ENCODE assay signal across 10 mouse cellular contexts in the genomic region with DNA sequence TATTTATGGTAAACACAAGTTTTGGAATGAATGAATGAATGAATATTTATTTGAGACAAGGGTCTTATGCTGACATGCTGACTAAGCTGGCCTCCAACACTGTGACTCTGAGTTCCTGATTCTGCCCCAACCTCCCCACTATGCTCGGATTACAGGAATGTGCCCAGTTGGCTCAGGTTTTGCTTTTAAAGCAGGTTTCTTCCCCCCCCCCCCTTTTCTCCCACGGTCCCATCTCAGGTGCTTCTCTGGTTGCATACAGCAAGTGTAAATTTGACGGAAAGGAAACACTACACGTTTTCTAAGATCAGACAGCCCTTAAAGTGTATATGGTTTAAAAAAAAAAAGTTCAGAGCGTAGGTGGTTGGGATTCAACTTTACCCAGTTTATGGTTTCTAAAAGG. TPM values are rescaled to one million over a fixed set of nuclear protein-coding genes. Genes with fewer than 3 reads are reported as not detected.
DNase-seq lines count a peak whose midpoint lies in the region; ATAC-seq and TF ChIP-seq lines count a peak whose summit lies in the region.
"Had no signal": no experiment of that assay in that cellular context is flagged by ENCODE, and none has a peak within 500 bp of the region (broad histone marks: within the 10 kb centered on the region; RNA-seq: fewer than 3 reads in every experiment).

A gene (plus strand): TSS at position 301 of the 400 bp plus-strand sequence.

- no peaks in the 10 kb centered on the region for H3K36me3 ChIP-seq in neural tube, embryonic 11.5 days (ENCODE audit: control insufficient read depth, insufficient read depth, low read length)
- no peaks in the 10 kb centered on the region for H3K36me3 ChIP-seq in liver, embryonic 12.5 days
- no peaks in the 10 kb centered on the region for H3K36me3 ChIP-seq in stomach, postnatal 0 days (ENCODE audit: control insufficient read depth, insufficient read depth, low read length)

- peak within 1 kb of the TSS; percentile 34 for H3K4me2 ChIP-seq in neural tube, embryonic 11.5 days (ENCODE audit: low read depth)
- H3K4me2 ChIP-seq in liver, embryonic 12.5 days, result peak within 1 kb of the TSS; percentile 66
- H3K4me2 ChIP-seq in stomach, postnatal 0 days (replicated peaks; ENCODE audit: low read depth), result peak within 1 kb of the TSS; percentile 52

- no peak within 1 kb of the TSS for H3K27ac ChIP-seq in neural tube, embryonic 11.5 days (ENCODE audit: low read depth, low read length)
- H3K27ac ChIP-seq in liver, embryonic 12.5 days, result no peak within 1 kb of the TSS
- no peak within 1 kb of the TSS for H3K27ac ChIP-seq in stomach, postnatal 0 days (replicated peaks)

- H3K4me3 ChIP-seq in neural tube, embryonic 11.5 days (ENCODE audit: low read depth, low read length), result peak within 1 kb of the TSS; percentile 15; the same call in 1 of the 2 replicates
- H3K4me3 ChIP-seq in liver, embryonic 12.5 days, result peak within 1 kb of the TSS; percentile 33
- peak within 1 kb of the TSS; percentile 25; the same call in 1 of the 2 replicates for H3K4me3 ChIP-seq in stomach, postnatal 0 days (ENCODE audit: low read depth, low read length)

- H3K27me3 ChIP-seq in neural tube, embryonic 11.5 days (ENCODE audit: control insufficient read depth, insufficient read depth, low read length), result no peaks in the 10 kb centered on the region
- H3K27me3 ChIP-seq in liver, embryonic 12.5 days (replicated peaks), result peaks cover 22% of the 10 kb centered on the region
- no peaks in the 10 kb centered on the region for H3K27me3 ChIP-seq in stomach, postnatal 0 days (ENCODE audit: control insufficient read depth, insufficient read depth, low read length)

- no peaks in the 10 kb centered on the region for H3K9me3 ChIP-seq in neural tube, embryonic 11.5 days (ENCODE audit: control insufficient read depth, low read length)
- no peaks in the 10 kb centered on the region for H3K9me3 ChIP-seq in liver, embryonic 12.5 days (replicated peaks)
- no peaks in the 10 kb centered on the region for H3K9me3 ChIP-seq in stomach, postnatal 0 days (ENCODE audit: control insufficient read depth, low read length)

- no peak for TF ChIP-seq CTCF in stomach, postnatal 0 days (IDR thresholded peaks at IDR 0.05; ENCODE audit: low read depth)

- TF ChIP-seq EP300 in stomach, postnatal 0 days (optimal IDR thresholded peaks at IDR 0.05), result no peak

- no peak for ATAC-seq in neural tube, embryonic 11.5 days (ENCODE audit: insufficient read depth, low FRiP score, low TSS enrichment)
- ATAC-seq in liver, embryonic 12.5 days, result no peak
- ATAC-seq in stomach, postnatal 0 days (ENCODE audit: low FRiP score, low TSS enrichment), result no peak
- ATAC-seq: activated CD4-positive, CD25-positive, alpha-beta regulatory T cell, adult 4 months had no signal

- no peak within 1 kb of the TSS for H3K9ac ChIP-seq in neural tube, embryonic 11.5 days (ENCODE audit: low read length)
- no peak within 1 kb of the TSS for H3K9ac ChIP-seq in liver, embryonic 12.5 days
- H3K9ac ChIP-seq in stomach, postnatal 0 days (ENCODE audit: low read length), result no peak within 1 kb of the TSS; the same call in 1 of the 2 replicates

- DNase-seq in heart, adult 11 months, result peak; percentile 61
- no peak for DNase-seq in heart, adult 8-10 months (ENCODE audit: low spot score)
- no peak for DNase-seq in neural tube, embryonic 11.5 days (ENCODE audit: low spot score)
- no peak for DNase-seq in neural tube, embryonic 10.5 days (ENCODE audit: extremely low spot score, low spot score)
- DNase-seq in stomach, postnatal 0 days (ENCODE audit: low spot score), result no peak
- no peak for DNase-seq in ovary, adult 18-20 months (ENCODE audit: low spot score)
- DNase-seq in adrenal gland, adult 8-10 months, result no peak
- DNase-seq: right cerebral cortex, adult 18-20 months had no signal

- WGBS in neural tube, embryonic 11.5 days, result 86% methylated on average over 5 of the region's 5 CpGs
- 73% methylated on average over 5 of the region's 5 CpGs for WGBS in liver, embryonic 12.5 days (ENCODE audit: insufficient replicate concordance)
- WGBS in stomach, postnatal 0 days, result 77% methylated on average over 5 of the region's 5 CpGs

- H3K4me1 ChIP-seq in neural tube, embryonic 11.5 days (ENCODE audit: control insufficient read depth, insufficient read depth, low read length), result no peaks in the 10 kb centered on the region
- peaks cover 6% of the 10 kb centered on the region for H3K4me1 ChIP-seq in liver, embryonic 12.5 days
- H3K4me1 ChIP-seq in stomach, postnatal 0 days (replicated peaks; ENCODE audit: control insufficient read depth, insufficient read depth), result no peaks in the 10 kb centered on the region

RNA-seq across cellular contexts. Expression of the gene that starts here (rescaled TPM):
- not detected for total RNA-seq in heart, adult 8-10 months (2022)
- 0.58 and 0.81 TPM in 2 replicates for polyA plus RNA-seq in neural tube, embryonic 11.5 days (2014; fragmentation: Nextera tagmentation; extraction: Ambion mirVana)
- 0.11 and 0.14 TPM in 2 replicates for polyA plus RNA-seq in liver, embryonic 12.5 days (2016; fragmentation: Nextera tagmentation; extraction: Ambion mirVana)
- 0.15 and 0.25 TPM in 2 replicates for polyA plus RNA-seq in stomach, postnatal 0 days (2015; fragmentation: Nextera tagmentation; extraction: Ambion mirVana)
- under 1 TPM in 1 of 4 experiments, not detected in 3; 0.17 TPM for total RNA-seq in adrenal gland, adult 8-10 months (2022)
